ENCODE assay signal across 9 mouse cellular contexts in genomic region chr1:157443026-157443722, GRCm38 (mm10). TPM values are rescaled to one million over a fixed set of nuclear protein-coding genes. Genes with fewer than 3 reads are reported as not detected.
DNase-seq lines count a peak whose midpoint lies in the region; ATAC-seq and TF ChIP-seq lines count a peak whose summit lies in the region.
"Had no signal": no experiment of that assay in that cellular context is flagged by ENCODE, and none has a peak within 500 bp of the region (broad histone marks: within the 10 kb centered on the region; RNA-seq: fewer than 3 reads in every experiment).

No protein-coding gene starts in this region.

- no peak for TF ChIP-seq CTCF in forebrain, postnatal 0 days (IDR thresholded peaks at IDR 0.05; ENCODE audit: low read depth)

- no peaks in the 10 kb centered on the region for H3K9me3 ChIP-seq in forebrain, postnatal 0 days (ENCODE audit: low read length)
- H3K9me3 ChIP-seq in hindbrain, embryonic 14.5 days (ENCODE audit: control insufficient read depth, low read length): no peaks in the 10 kb centered on the region
- H3K9me3 ChIP-seq in limb, embryonic 11.5 days (ENCODE audit: control insufficient read depth, low read length): no peaks in the 10 kb centered on the region
- no peaks in the 10 kb centered on the region for H3K9me3 ChIP-seq in midbrain, embryonic 12.5 days

- H3K4me2 ChIP-seq in forebrain, postnatal 0 days (ENCODE audit: low read depth): peak overlapping the region; percentile 34
- peak overlapping the region; percentile 20 for H3K4me2 ChIP-seq in hindbrain, embryonic 14.5 days (replicated peaks)
- H3K4me2 ChIP-seq in limb, embryonic 11.5 days (ENCODE audit: low read depth, severe bottlenecking): peak overlapping the region; percentile 8; the same call in 1 of the 2 replicates
- peak overlapping the region; percentile 41 for H3K4me2 ChIP-seq in midbrain, embryonic 12.5 days (replicated peaks)

- peaks cover 25% of the 10 kb centered on the region for H3K4me1 ChIP-seq in forebrain, postnatal 0 days (ENCODE audit: insufficient read depth)
- H3K4me1 ChIP-seq in hindbrain, embryonic 14.5 days (replicated peaks; ENCODE audit: control insufficient read depth, insufficient read depth, low read length): peaks cover 30% of the 10 kb centered on the region
- peaks cover 10% of the 10 kb centered on the region for H3K4me1 ChIP-seq in limb, embryonic 11.5 days (ENCODE audit: control insufficient read depth, insufficient read depth, low read length)
- H3K4me1 ChIP-seq in midbrain, embryonic 12.5 days: peaks cover 70% of the 10 kb centered on the region

- H3K27ac ChIP-seq in forebrain, postnatal 0 days (ENCODE audit: low read depth, low read length): peak overlapping the region; percentile 57; the same call in 1 of the 2 replicates
- H3K27ac ChIP-seq in hindbrain, embryonic 14.5 days: peak overlapping the region; percentile 38; the same call in 1 of the 2 replicates
- no peak overlapping the region for H3K27ac ChIP-seq in limb, embryonic 11.5 days (replicated peaks; ENCODE audit: low read depth, low read length)
- peak overlapping the region; percentile 80 for H3K27ac ChIP-seq in midbrain, embryonic 12.5 days (replicated peaks)

- H3K27me3 ChIP-seq in forebrain, postnatal 0 days (ENCODE audit: insufficient read depth, low read length): no peaks in the 10 kb centered on the region
- no peaks in the 10 kb centered on the region for H3K27me3 ChIP-seq in hindbrain, embryonic 14.5 days (ENCODE audit: control insufficient read depth, insufficient read depth, low read length)
- H3K27me3 ChIP-seq in limb, embryonic 11.5 days (ENCODE audit: control insufficient read depth, insufficient read depth, low read length): no peaks in the 10 kb centered on the region
- H3K27me3 ChIP-seq in midbrain, embryonic 12.5 days: peaks cover under 1% of the 10 kb centered on the region; the same call in 1 of the 2 replicates

- H3K9ac ChIP-seq in forebrain, postnatal 0 days: peak overlapping the region; percentile 29; the same call in 1 of the 2 replicates
- peak overlapping the region; percentile 17; the same call in 1 of the 2 replicates for H3K9ac ChIP-seq in hindbrain, embryonic 14.5 days
- H3K9ac ChIP-seq in limb, embryonic 11.5 days (ENCODE audit: low read length): no peak overlapping the region
- H3K9ac ChIP-seq in midbrain, embryonic 12.5 days (replicated peaks): no peak overlapping the region; the same call in 1 of the 2 replicates

- DNase-seq in frontal cortex, postnatal 10 days (ENCODE audit: low spot score in 2 of 2): no peak
- DNase-seq in forebrain, postnatal 0 days: peak; percentile 52
- no peak for DNase-seq in hindbrain, embryonic 14.5 days (ENCODE audit: low spot score)
- DNase-seq in limb, embryonic 11.5 days (ENCODE audit: low spot score): peak; percentile 32
- no peak for DNase-seq in natural killer cell, adult 2 months (ENCODE audit: low spot score in 2 of 2)
- no peak for DNase-seq in spleen, postnatal 14 days (ENCODE audit: low spot score in 2 of 2)

- 12% methylated on average over 14 of the region's 14 CpGs for WGBS in forebrain, postnatal 0 days
- WGBS in hindbrain, embryonic 14.5 days: 9% methylated on average over 14 of the region's 14 CpGs
- WGBS in limb, embryonic 11.5 days: 27% methylated on average over 14 of the region's 14 CpGs
- 10% methylated on average over 14 of the region's 14 CpGs for WGBS in midbrain, embryonic 12.5 days

- H3K36me3 ChIP-seq in forebrain, postnatal 0 days (ENCODE audit: insufficient read depth): no peaks in the 10 kb centered on the region
- H3K36me3 ChIP-seq in hindbrain, embryonic 14.5 days (replicated peaks; ENCODE audit: control insufficient read depth, insufficient read depth): no peaks in the 10 kb centered on the region
- H3K36me3 ChIP-seq in limb, embryonic 11.5 days (ENCODE audit: control insufficient read depth, insufficient read depth, low read length): no peaks in the 10 kb centered on the region
- no peaks in the 10 kb centered on the region for H3K36me3 ChIP-seq in midbrain, embryonic 12.5 days

- ATAC-seq in frontal cortex, adult (ENCODE audit: low TSS enrichment): peak; percentile 41; the same call in 1 of the 2 replicates
- ATAC-seq in forebrain, postnatal 0 days: peak; percentile 34; the same call in 1 of the 2 replicates
- no peak for ATAC-seq in hindbrain, embryonic 14.5 days (ENCODE audit: low FRiP score)
- no peak for ATAC-seq in limb, embryonic 11.5 days (ENCODE audit: insufficient number of reproducible peaks, low FRiP score, low TSS enrichment, low read depth)
- ATAC-seq in midbrain, embryonic 12.5 days (ENCODE audit: low FRiP score, low read depth): peak; percentile 24; the same call in 1 of the 2 replicates

- no peak overlapping the region for H3K4me3 ChIP-seq in forebrain, postnatal 0 days (ENCODE audit: low read depth, low read length)
- H3K4me3 ChIP-seq in hindbrain, embryonic 14.5 days (replicated peaks; ENCODE audit: low read length): no peak overlapping the region
- H3K4me3 ChIP-seq in limb, embryonic 11.5 days (ENCODE audit: low read depth, low read length): no peak overlapping the region
- no peak overlapping the region for H3K4me3 ChIP-seq in midbrain, embryonic 12.5 days
- H3K4me3 ChIP-seq: erythroblast, embryonic 14.5 days had no signal

RNA-seq across cellular contexts. Expression of gene Cryzl2, which starts 15.2 kb away (rescaled TPM):
- 9.4 and 12.8 TPM in 2 replicates for total RNA-seq in forebrain, postnatal 0 days (2014; rRNA removed)
- 5.6 and 6.9 TPM in 2 replicates for polyA plus RNA-seq in forebrain, postnatal 0 days (2015; fragmentation: Nextera tagmentation; extraction: Ambion mirVana)
- 7.6 and 9.9 TPM in 2 replicates for polyA plus RNA-seq in hindbrain, embryonic 14.5 days (2014; fragmentation: Nextera tagmentation; extraction: Ambion mirVana)
- 6.4 and 8.6 TPM in 2 replicates for polyA plus RNA-seq in limb, embryonic 11.5 days (2014; fragmentation: Nextera tagmentation; extraction: Ambion mirVana)
- polyA plus RNA-seq in midbrain, embryonic 12.5 days (2016; fragmentation: Nextera tagmentation; extraction: Ambion mirVana): 7.5 and 8.2 TPM in 2 replicates

RNA-seq across cellular contexts. Expression of gene Rasal2, which starts 30.8 kb away (rescaled TPM):
- total RNA-seq in forebrain, postnatal 0 days (2014; rRNA removed): 33.6 and 42.1 TPM in 2 replicates
- polyA plus RNA-seq in forebrain, postnatal 0 days (2015; fragmentation: Nextera tagmentation; extraction: Ambion mirVana): 18.3 and 26.3 TPM in 2 replicates
- polyA plus RNA-seq in hindbrain, embryonic 14.5 days (2014; fragmentation: Nextera tagmentation; extraction: Ambion mirVana): 42.1 and 45.5 TPM in 2 replicates
- 7.0 and 8.0 TPM in 2 replicates for polyA plus RNA-seq in limb, embryonic 11.5 days (2014; fragmentation: Nextera tagmentation; extraction: Ambion mirVana)
- 36.4 and 43.7 TPM in 2 replicates for polyA plus RNA-seq in midbrain, embryonic 12.5 days (2016; fragmentation: Nextera tagmentation; extraction: Ambion mirVana)
- polyA plus RNA-seq: erythroblast, embryonic 14.5 days had no signal

Comparison
In these comparisons a context has a peak if more than half of its experiments do, and no peak if none do; other contexts are left out.
1. ATAC-seq: peak in frontal cortex, adult (single experiment), forebrain, postnatal 0 days (single experiment) and midbrain, embryonic 12.5 days (single experiment); none in hindbrain, embryonic 14.5 days (single experiment) and limb, embryonic 11.5 days (single experiment).
2. DNase-seq: peak in forebrain, postnatal 0 days (single experiment) and limb, embryonic 11.5 days (single experiment); none in frontal cortex, postnatal 10 days (0 of 2), hindbrain, embryonic 14.5 days (single experiment), natural killer cell, adult 2 months (0 of 2) and spleen, postnatal 14 days (0 of 2).
3. H3K9ac ChIP-seq: peak in forebrain, postnatal 0 days (single experiment) and hindbrain, embryonic 14.5 days (single experiment); none in limb, embryonic 11.5 days (single experiment) and midbrain, embryonic 12.5 days (single experiment).
4. Peak in every context shown above with its lines, with median percentiles within 50 percentile points of each other: H3K4me2 ChIP-seq.